Mouse (Mus musculus) liver, embryonic 14.5 days (tissue): ENCODE results near the gene Med13l. TPM values are rescaled to one million over a fixed set of nuclear protein-coding genes. Genes with fewer than 3 reads are reported as not detected.

Experiments used
- ATAC-seq: fragments of 200-750 bp; cut with Nextera tagmentation; 2 replicates; pipeline ENCODE4 v1.8.0; 2017; ENCODE audit warnings: moderate number of reproducible peaks, mild to moderate bottlenecking, moderate library complexity; ENCODE audit not compliant: insufficient read depth
- DNase-seq, 3 experiments: peaks; one replicate each; pipeline ENCODE4 v3.0.0-alpha.2; 2012 to 2013; ENCODE audit warnings: low read depth in 3 of 3, low spot score in 3 of 3
- H3K27ac ChIP-seq: fragments of 300-500 bp; sonication (generic); 2 replicates; pipeline ENCODE4 v1.5.1; 2014; ENCODE audit warnings: moderate library complexity, mild to moderate bottlenecking, control low read depth, inconsistent platforms
- H3K27me3 ChIP-seq: fragments of 300-500 bp; sonication (generic); 2 replicates; pipeline ENCODE4 v1.6.1; 2014; ENCODE audit warnings: mild to moderate bottlenecking, low read length, moderate library complexity; ENCODE audit not compliant: control insufficient read depth, insufficient read depth
- H3K36me3 ChIP-seq: fragments of 300-500 bp; sonication (generic); replicated peaks from 2 replicates; pipeline ENCODE4 v1.6.1; 2014; ENCODE audit warnings: low read depth; ENCODE audit not compliant: control insufficient read depth, insufficient read depth
- H3K4me1 ChIP-seq, 2 experiments: fragments of 200-500 bp in 1 of 2; fragments of 300-500 bp in 1 of 2; sonication (generic) in 1 of 2; replicated peaks; 2 replicates each; pipeline ENCODE4 v1.6.1; 2012 to 2014; ENCODE audit warnings: antibody characterized with exemption in 1 of 2, inconsistent platforms in 1 of 2, low read length in 1 of 2; ENCODE audit not compliant: control insufficient read depth in 2 of 2, insufficient read depth in 2 of 2
- H3K4me2 ChIP-seq: fragments of 300-500 bp; sonication (generic); 2 replicates; pipeline ENCODE4 v1.6.1; 2014; ENCODE audit warnings: low read depth, mild to moderate bottlenecking, control low read depth, moderate library complexity
- H3K4me3 ChIP-seq, 2 experiments: fragments of 200-500 bp in 1 of 2; fragments of 300-500 bp in 1 of 2; sonication (generic) in 1 of 2; 2 replicates each; pipeline ENCODE4 v1.5.1; 2012 to 2014; ENCODE audit warnings: low read depth in 2 of 2, low read length in 2 of 2, mild to moderate bottlenecking in 2 of 2, control low read depth in 1 of 2, inconsistent platforms in 1 of 2, moderate library complexity in 1 of 2; ENCODE audit not compliant: insufficient read depth in 1 of 2
- H3K9ac ChIP-seq: fragments of 300-500 bp; sonication (generic); replicated peaks from 2 replicates; pipeline ENCODE4 v1.6.1; 2014; ENCODE audit warnings: mild to moderate bottlenecking, control low read depth, moderate library complexity
- H3K9me3 ChIP-seq: fragments of 300-500 bp; sonication (generic); 2 replicates; pipeline ENCODE4 v1.6.1; 2016; ENCODE audit warnings: low read length, mixed read lengths; ENCODE audit not compliant: control insufficient read depth
- CTCF ChIP-seq: IDR thresholded peaks from 2 replicates; pipeline ENCODE4 v1.5.1; 2016; ENCODE audit warnings: antibody characterized with exemption, low read depth, control low read depth
- EP300 ChIP-seq: IDR thresholded peaks from 2 replicates; pipeline ENCODE4 v1.6.1; 2016; ENCODE audit warnings: antibody characterized with exemption, low read depth
- WGBS: fragments of 180-500 bp; shearing (Covaris S2); extraction: QIAGEN DNeasy Blood & Tissue Kit; methylation state at CpG from one replicate; pipeline ENCODE4 v1.1.7; 2014; ENCODE audit not compliant: insufficient replicate concordance; 5-methylcytosine and 5-hydroxymethylcytosine counted together
- polyA plus RNA-seq, 2 experiments: library from polyadenylated mRNA; depleted of rRNA in 1 of 2; stranded (reverse) in 1 of 2; unstranded in 1 of 2; fragments of >200 nt; fragmentation: Nextera tagmentation in 1 of 2; extraction: Ambion mirVana in 1 of 2; gene quantifications; 2 replicates each; pipeline versions ENCODE4 v1.2.1 to v1.2.3; 2012 to 2014

The Med13l gene
- polyA plus RNA-seq, 2 experiments: 6.4 to 9.9 TPM

GRCm38 (mm10) chr5:118655025-118655424, 94.5 kb downstream of the Med13l start:
- Histone ChIP-seq H3K27me3 (no peaks in the 10 kb centered on the region), H3K27ac (no peak overlapping the region), H3K36me3 (no peaks in the 10 kb centered on the region), H3K4me3 (no peak overlapping the region), H3K4me2 (no peak overlapping the region), H3K9ac (no peak overlapping the region), H3K4me1 (peaks cover 0 to 17% of the 10 kb centered on the region in 2 experiments; a peak in 2 of 4 replicates), H3K9me3 (no peaks in the 10 kb centered on the region)
- TF ChIP-seq EP300: no peak
- peak; percentile 42 for TF ChIP-seq CTCF
- ATAC-seq (no peak), DNase-seq (no peak)
- WGBS: 70% methylated on average over 2 of the region's 2 CpGs

- H3K9ac ChIP-seq: no peak overlapping the region
- no peaks in the 10 kb centered on the region for H3K36me3 ChIP-seq
- WGBS: 48% methylated on average over 7 of the region's 7 CpGs
- no peak overlapping the region for H3K4me2 ChIP-seq
- peaks cover 0 to 17% of the 10 kb centered on the region in 2 experiments; a peak in 2 of 4 replicates for H3K4me1 ChIP-seq
- no peak for TF ChIP-seq EP300
- no peak for TF ChIP-seq CTCF
- no peaks in the 10 kb centered on the region for H3K27me3 ChIP-seq
- no peak overlapping the region for H3K27ac ChIP-seq
- ATAC-seq (no peak), DNase-seq (no peak)
- H3K4me3 ChIP-seq: no peak overlapping the region
- no peaks in the 10 kb centered on the region for H3K9me3 ChIP-seq
Measured at GRCm38 (mm10) chr5:118655428-118655827, 94.9 kb downstream of the Med13l start.

GRCm38 (mm10) chr5:118655966-118656365, 95.5 kb downstream of the Med13l start:
- peaks cover 0 to 17% of the 10 kb centered on the region in 2 experiments; a peak in 2 of 4 replicates for H3K4me1 ChIP-seq
- WGBS: 56% methylated on average over 6 of the region's 6 CpGs

GRCm38 (mm10) chr5:118658256-118658837, 97.9 kb downstream of the Med13l start:
- DNase-seq (no peak), ATAC-seq (no peak)
- Histone ChIP-seq H3K4me3 (no peak overlapping the region), H3K9ac (no peak overlapping the region), H3K4me2 (no peak overlapping the region), H3K9me3 (no peaks in the 10 kb centered on the region), H3K27ac (no peak overlapping the region), H3K36me3 (no peaks in the 10 kb centered on the region), H3K27me3 (no peaks in the 10 kb centered on the region), H3K4me1 (peaks cover 0 to 17% of the 10 kb centered on the region in 2 experiments; a peak in 2 of 4 replicates)
- TF ChIP-seq CTCF (no peak), EP300 (no peak)
- 44% methylated on average over 7 of the region's 7 CpGs for WGBS

More at GRCm38 (mm10) chr5:118655966-118656365, 95.5 kb downstream of the Med13l start:
- ATAC-seq: no peak
- Histone ChIP-seq H3K27me3 (no peaks in the 10 kb centered on the region), H3K4me3 (no peak overlapping the region), H3K4me2 (no peak overlapping the region), H3K9me3 (no peaks in the 10 kb centered on the region), H3K9ac (no peak overlapping the region), H3K36me3 (no peaks in the 10 kb centered on the region), H3K27ac (no peak overlapping the region)
- TF ChIP-seq CTCF: no peak
- no peak for DNase-seq

GRCm38 (mm10) chr5:118659713-118660112, 99.2 kb downstream of the Med13l start:
- ATAC-seq (no peak; the same call in 1 of the 2 replicates), DNase-seq (no peak)
- 60% methylated on average over 2 of the region's 2 CpGs for WGBS
- Histone ChIP-seq H3K27ac (no peak overlapping the region), H3K9ac (no peak overlapping the region), H3K27me3 (no peaks in the 10 kb centered on the region), H3K9me3 (no peaks in the 10 kb centered on the region), H3K36me3 (no peaks in the 10 kb centered on the region), H3K4me2 (no peak overlapping the region), H3K4me3 (no peak overlapping the region), H3K4me1 (peaks cover 5 to 22% of the 10 kb centered on the region in 2 experiments; a peak in 3 of 4 replicates)
- TF ChIP-seq CTCF (no peak), EP300 (no peak)
